Mouse (Mus musculus): ENCODE measurements around the gene Usp28.

GRCm38 (mm10) chr9:48987201-48988101 is 2.3 kb downstream of the Usp28 start:
- TF ChIP-seq POLR2A (IDR thresholded peaks at IDR 0.05; ENCODE audit: low read depth, low read length) (no peak), CTCF (conservative IDR thresholded peaks at IDR 0.05; ENCODE audit: insufficient read depth, insufficient read length, low read depth, low read length) (no peak)
